Mouse (Mus musculus): ENCODE data around the gene Rab9b.

Rab9b gene

GRCm38 (mm10) chrX:136868061-136869040 is at the start of gene Rab9b:
Rab9b (minus strand) TSS chrX:136868755.
- peak; percentile 27 to 55 for DNase-seq (ENCODE audit: low spot score in 2 of 2)

GRCm38 (mm10) chrX:136904369-136904768 is 35.8 kb upstream of the Rab9b start:
- no peak for DNase-seq (ENCODE audit: low spot score in 2 of 2)

GRCm38 (mm10) chrX:136895757-136896156 is 27.2 kb upstream of the Rab9b start:
- peak; percentile 1 to 10 for DNase-seq (ENCODE audit: low spot score in 2 of 2)

- no peak for DNase-seq (ENCODE audit: low spot score in 2 of 2)
These were observed 18.3 kb downstream of the Rab9b start for GRCm38 (mm10) chrX:136850300-136850699.

GRCm38 (mm10) chrX:136828610-136829009 is 39.9 kb downstream of the Rab9b start:
- DNase-seq (ENCODE audit: low spot score in 2 of 2): no peak

GRCm38 (mm10) chrX:136825016-136825415 is 43.5 kb downstream of the Rab9b start:
- DNase-seq (ENCODE audit: low spot score in 2 of 2): peak; percentile 11 to 16

- no peak for DNase-seq (ENCODE audit: low spot score in 2 of 2)
These were observed 46.2 kb downstream of the Rab9b start, which contains the start of gene Plp1 for GRCm38 (mm10) chrX:136822371-136822770. Plp1 (plus strand) TSS chrX:136822671.

GRCm38 (mm10) chrX:136820250-136820649 is 48.3 kb downstream of the Rab9b start:
- DNase-seq (ENCODE audit: low spot score in 2 of 2): peak; percentile 38 to 63

- DNase-seq (ENCODE audit: low spot score in 2 of 2): no peak
These were observed 48.8 kb downstream of the Rab9b start for GRCm38 (mm10) chrX:136819752-136820151.

All from right cerebral cortex, postnatal 36 days (tissue).